Comparison of ENCODE assay signal across 21 mouse cellular contexts in genomic region chr3:153188224-153188623, GRCm38 (mm10).
"Had no signal": no experiment of that assay in that cellular context is flagged by ENCODE, and none has a peak within 500 bp of the region (broad histone marks: within the 10 kb centered on the region; RNA-seq: fewer than 3 reads in every experiment).

No protein-coding gene starts in this region.

- H3K9me3 ChIP-seq: limb, embryonic 12.5 days; limb, embryonic 15.5 days; midbrain, embryonic 12.5 days; neural tube, embryonic 13.5 days; stomach, embryonic 15.5 days had no signal

- ATAC-seq: liver, postnatal 0 days; lung, postnatal 0 days; midbrain, embryonic 16.5 days had no signal

- H3K36me3 ChIP-seq: limb, embryonic 12.5 days; limb, embryonic 15.5 days; midbrain, embryonic 12.5 days; neural tube, embryonic 13.5 days; stomach, embryonic 15.5 days had no signal

- H3K4me2 ChIP-seq: limb, embryonic 12.5 days; limb, embryonic 15.5 days; liver, embryonic 11.5 days; lung, embryonic 14.5 days; midbrain, embryonic 12.5 days; neural tube, embryonic 13.5 days; stomach, embryonic 15.5 days had no signal

- H3K9ac ChIP-seq: limb, embryonic 12.5 days; limb, embryonic 15.5 days; liver, embryonic 14.5 days; liver, postnatal 0 days; lung, embryonic 14.5 days; midbrain, embryonic 12.5 days; neural tube, embryonic 13.5 days; stomach, embryonic 15.5 days had no signal

- H3K27ac ChIP-seq: kidney, postnatal 0 days; limb, embryonic 12.5 days; limb, embryonic 15.5 days; liver, embryonic 14.5 days; macrophage; midbrain, embryonic 12.5 days; neural tube, embryonic 13.5 days; stomach, embryonic 15.5 days had no signal

- H3K27me3 ChIP-seq: limb, embryonic 12.5 days; limb, embryonic 15.5 days; midbrain, embryonic 12.5 days; neural tube, embryonic 13.5 days; stomach, embryonic 15.5 days had no signal

- DNase-seq: kidney, postnatal 25 days; layer of hippocampus, adult 9-11 months; liver, postnatal 0 days; lung, embryonic 14.5 days; retina, postnatal 1 day; right cerebral cortex, postnatal 25 days; spleen, adult 18-20 months; thymus, postnatal 25 days had no signal

- H3K4me1 ChIP-seq: limb, embryonic 12.5 days; limb, embryonic 15.5 days; midbrain, embryonic 12.5 days; neural tube, embryonic 13.5 days; stomach, embryonic 15.5 days had no signal

- H3K4me3 ChIP-seq: layer of hippocampus, adult 2 months; limb, embryonic 12.5 days; limb, embryonic 15.5 days; midbrain, embryonic 12.5 days; myocyte; neural tube, embryonic 13.5 days; stomach, embryonic 15.5 days had no signal
